Mouse (Mus musculus) monocyte, adult 5-6 weeks (primary cell): ENCODE measurements around the gene Krt4. TPM values are rescaled to one million over a fixed set of nuclear protein-coding genes. Genes with fewer than 3 reads are reported as not detected.

Source experiments
- ATAC-seq: fragments of 153-309, 156-312 bp; replicated peaks from 2 replicates; pipeline ENCODE4 v1.8.0; 2017; ENCODE audit warnings: mild to moderate bottlenecking; ENCODE audit not compliant: low TSS enrichment, insufficient number of reproducible peaks, severe bottlenecking, poor library complexity, low FRiP score
- total RNA-seq: library from RNA; stranded (forward); fragments of 200-1000, 200-491, 200-594 nt; gene quantifications from 3 replicates; pipeline ENCODE4 v1.2.3, GENCODE M21; 2017

Krt4 gene
- total RNA-seq, 1 experiment from 2014 or later = not detected

DNA sequence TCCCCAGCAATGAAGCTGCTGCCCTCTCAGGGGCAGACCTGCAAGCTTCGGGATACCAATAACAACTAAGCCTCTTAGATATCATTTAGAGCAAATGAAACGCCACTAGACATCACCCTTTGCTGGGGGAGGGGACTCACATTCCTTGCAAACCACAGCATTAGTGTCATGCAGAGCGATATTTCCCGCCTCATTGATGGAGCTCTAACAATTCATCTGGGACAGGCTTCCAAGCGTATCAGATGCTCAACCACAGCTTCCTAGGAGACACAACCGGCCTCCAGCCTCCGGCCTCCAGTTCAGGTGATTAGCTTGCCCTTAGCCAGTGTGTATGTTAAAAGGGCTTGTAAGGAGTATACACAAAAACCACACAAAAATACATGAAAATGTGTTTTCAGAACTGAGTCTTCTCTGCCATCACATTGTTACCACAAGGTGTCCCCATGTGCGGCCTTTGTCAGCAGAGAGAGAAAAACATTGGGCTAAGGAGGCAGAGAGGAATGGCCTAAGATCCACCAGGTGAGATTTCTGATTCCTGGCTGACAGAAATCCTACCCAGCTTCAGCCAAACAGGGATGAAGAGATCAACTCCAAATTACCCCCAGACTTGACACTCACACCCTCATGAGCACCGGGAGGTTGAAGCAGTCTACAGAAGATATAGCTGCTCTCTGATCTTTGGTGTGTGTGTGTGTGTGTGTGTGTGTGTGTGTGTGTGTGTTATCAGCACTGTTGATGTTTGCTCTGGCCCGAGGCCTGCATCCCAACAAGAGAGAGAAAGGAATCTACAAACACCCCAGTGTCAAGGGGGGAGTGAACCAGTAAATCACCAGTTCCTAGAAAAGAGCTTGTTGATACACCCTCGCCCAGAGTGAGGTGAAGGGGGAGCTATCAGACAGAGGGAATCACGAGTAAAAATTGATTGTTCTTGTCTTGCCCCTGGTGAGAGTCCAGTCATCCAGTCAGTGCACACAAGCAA is 22.1 kb downstream of the Krt4 start:
- ATAC-seq = no peak

DNA sequence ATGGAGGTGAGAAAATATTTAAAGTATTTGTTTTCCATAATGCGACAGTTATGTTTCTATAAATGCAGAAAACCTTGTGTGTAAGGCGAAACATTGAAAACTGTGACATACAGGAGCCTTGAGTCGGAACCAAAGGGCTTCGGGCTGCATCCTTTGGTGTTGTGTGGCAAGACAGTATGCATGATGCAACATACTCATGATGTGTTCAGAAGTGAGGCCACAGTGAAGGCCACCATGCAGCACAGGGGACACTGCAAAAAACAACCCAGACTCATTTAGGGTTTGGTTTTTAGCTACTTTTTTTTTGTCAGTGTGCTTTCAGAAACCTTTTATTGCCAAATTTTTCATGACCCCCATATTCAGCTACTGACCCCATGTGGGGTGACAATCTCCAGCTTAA is 29.3 kb downstream of the Krt4 start:
- ATAC-seq = no peak

DNA sequence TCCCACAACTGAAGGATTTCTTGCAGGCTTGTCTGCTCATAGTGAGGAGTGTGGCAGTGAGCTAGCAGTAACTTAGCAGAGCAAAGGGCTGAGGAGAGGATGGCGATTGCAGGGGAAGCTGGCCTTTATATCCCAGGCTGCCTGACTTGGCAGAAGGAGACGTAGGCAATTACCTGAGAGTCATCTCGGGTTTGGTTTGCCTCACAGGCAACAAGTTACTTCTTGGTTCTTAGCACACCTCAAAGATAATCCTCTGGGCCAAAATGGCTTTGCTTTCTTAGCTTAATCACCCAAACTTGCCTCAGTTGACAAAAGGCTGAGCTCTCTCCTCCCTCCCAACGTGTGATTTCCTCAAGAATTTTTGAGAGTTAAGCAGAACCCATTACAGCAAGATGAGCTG is 31.7 kb downstream of the Krt4 start, which contains the start of gene Krt76:
Krt76 (minus strand) TSS at position 101 of the 400 bp plus-strand sequence.
- ATAC-seq = no peak

DNA sequence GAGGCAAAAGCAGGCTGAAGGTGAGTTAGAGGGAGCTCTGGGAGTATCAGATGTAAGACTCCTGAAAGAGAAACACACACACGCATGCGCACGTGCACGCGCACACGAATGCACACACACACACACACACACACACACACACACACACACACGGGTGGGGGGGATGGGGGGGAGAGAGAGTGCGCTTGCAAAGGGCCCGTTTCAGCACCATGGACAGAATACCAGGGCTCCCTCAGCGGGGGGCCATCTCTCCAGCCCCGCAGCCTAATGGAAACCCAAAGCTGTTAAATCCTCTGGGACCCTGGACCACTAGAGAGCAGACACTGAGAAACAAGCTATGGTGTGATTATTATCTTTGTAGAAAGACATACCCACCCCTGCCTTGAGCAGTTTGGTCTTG is 44.8 kb downstream of the Krt4 start:
- ATAC-seq = no peak

DNA sequence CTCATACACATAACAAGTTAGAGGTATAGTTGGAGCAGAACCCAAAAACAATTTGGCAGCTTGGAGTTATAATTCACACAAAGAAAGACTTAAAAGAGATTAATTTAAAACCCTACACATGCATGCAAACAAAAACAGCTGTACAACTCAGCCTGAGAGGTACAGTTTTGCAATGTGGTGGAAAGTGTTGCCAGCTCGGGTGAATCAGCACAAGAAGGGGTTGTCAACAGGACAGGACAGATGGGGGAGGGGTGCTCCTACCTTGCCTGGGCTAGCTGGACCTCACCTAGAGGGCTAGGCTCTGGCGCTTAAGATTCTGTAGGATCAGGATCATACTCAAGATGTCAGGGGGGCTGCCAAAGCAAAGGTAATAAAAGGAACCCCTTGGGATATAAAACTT is 46.5 kb downstream of the Krt4 start:
- ATAC-seq = no peak

DNA sequence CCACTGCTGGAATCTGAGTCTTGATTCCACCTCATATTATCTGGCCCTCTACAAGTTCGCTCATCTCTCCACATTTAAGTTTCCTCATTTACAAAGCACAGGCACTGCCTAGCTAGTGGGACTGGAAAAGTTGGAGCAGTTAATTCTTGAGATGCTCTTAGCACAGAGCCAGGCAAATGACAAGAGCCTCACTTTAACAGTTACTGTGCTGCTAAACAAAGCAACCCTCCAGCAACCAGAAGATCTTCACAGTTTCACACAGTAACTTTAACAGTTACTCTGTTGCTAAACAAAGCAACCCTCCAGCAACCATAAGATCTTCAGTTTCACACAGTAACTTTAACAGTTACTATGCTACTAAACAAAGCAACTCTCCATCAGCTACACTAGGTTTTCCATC is 50.2 kb downstream of the Krt4 start:
- no peak for ATAC-seq

DNA sequence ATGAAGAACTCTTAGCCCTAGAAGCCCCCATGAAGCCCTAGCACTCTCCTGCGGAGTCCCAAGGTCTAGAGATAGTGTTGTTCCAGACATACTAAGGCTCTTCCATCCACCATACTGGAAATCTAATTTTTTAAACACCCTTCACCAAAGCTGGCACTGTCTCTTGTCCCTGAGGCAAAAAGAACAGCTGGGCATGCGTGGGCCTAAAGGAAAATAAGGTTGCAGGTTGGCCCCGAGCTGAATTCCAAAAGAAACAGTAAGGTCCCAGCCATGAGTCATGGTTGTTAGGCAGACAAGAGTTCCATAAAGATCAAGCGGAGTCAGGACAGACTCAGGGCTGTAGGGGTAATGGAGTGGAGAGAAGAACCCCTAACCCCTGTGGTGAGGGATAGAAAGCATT is 51.3 kb downstream of the Krt4 start:
- no peak for ATAC-seq

DNA sequence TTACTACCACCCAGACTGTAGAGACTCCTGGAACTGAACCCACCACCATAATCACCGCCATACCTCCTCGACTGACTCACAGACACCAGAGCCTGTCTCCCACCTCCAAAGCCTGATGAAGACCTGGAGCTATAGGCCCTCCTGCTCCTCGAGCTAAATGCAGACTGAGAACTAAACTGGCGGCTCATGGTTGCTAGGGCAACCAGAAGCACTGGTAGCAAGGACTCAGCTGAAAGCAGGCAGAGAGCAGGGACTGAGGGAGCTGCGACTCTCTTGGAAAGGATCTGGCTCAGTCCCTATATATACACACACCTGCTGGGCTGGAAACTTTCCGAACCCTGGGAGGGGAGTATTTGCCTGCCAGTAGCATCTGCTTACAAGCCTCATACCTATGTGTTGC is 55.1 kb downstream of the Krt4 start, which contains the start of gene Krt77:
Krt77 (minus strand) TSS at position 275 of the 400 bp plus-strand sequence.
- ATAC-seq = no peak

Other genes starting within 250 kb of the Krt4 start
- not detected in 3 replicates for gene Krt6b, start 244.4 kb downstream of the Krt4 start, total RNA-seq
- not detected in 3 replicates for gene Krt6a, start 230.4 kb downstream of the Krt4 start, total RNA-seq
- not detected in 3 replicates for gene Krt5, start 211.8 kb downstream of the Krt4 start, total RNA-seq
- gene Krt71, start 181.6 kb downstream of the Krt4 start, total RNA-seq = not detected in 3 replicates
- gene Krt72, start 138.3 kb downstream of the Krt4 start, total RNA-seq = not detected in 3 replicates
- not detected in 3 replicates for gene Krt73, start 122.4 kb downstream of the Krt4 start, total RNA-seq
- not detected in 3 replicates for gene Krt2, start 106.6 kb downstream of the Krt4 start, total RNA-seq
- not detected in 3 replicates for gene Krt1, start 73.9 kb downstream of the Krt4 start, total RNA-seq
- gene Krt77, start 55.0 kb downstream of the Krt4 start, total RNA-seq = not detected in 3 replicates
- gene Krt76, start 31.8 kb downstream of the Krt4 start, total RNA-seq = not detected in 3 replicates
- gene Krt79, start 15.6 kb upstream of the Krt4 start, total RNA-seq = not detected in 3 replicates
- gene Krt78, start 29.6 kb upstream of the Krt4 start, total RNA-seq = not detected in 3 replicates
- 0.19 to 0.68 TPM in 2 of 3 replicates, not detected in the other for gene Krt8, start 79.7 kb upstream of the Krt4 start, total RNA-seq
- 1.1 to 4.4 TPM (median 3.5 TPM) in 3 replicates for gene Krt18, start 103.4 kb upstream of the Krt4 start, total RNA-seq
- gene Eif4b, start 149.0 kb upstream of the Krt4 start, total RNA-seq = 248 to 278 TPM (median 251 TPM) in 3 replicates
- gene Tns2, start 175.7 kb upstream of the Krt4 start, total RNA-seq = 5.7 TPM in 1 of 3 replicates, not detected in the others
- 49.3 to 56.3 TPM (median 49.3 TPM) in 3 replicates for gene Spryd3, start 211.5 kb upstream of the Krt4 start, total RNA-seq
- gene Igfbp6, start 219.6 kb upstream of the Krt4 start, total RNA-seq = 0.38 to 1.4 TPM (median 0.68 TPM) in 3 replicates
- gene Soat2, start 225.8 kb upstream of the Krt4 start, total RNA-seq = 6.2 to 25.0 TPM (median 10.2 TPM) in 3 replicates